Mouse (Mus musculus): ENCODE measurements around the gene Gm3269.
"Not testable (repeated sequence)": the region's sequence is repeated elsewhere in the genome, so short reads cannot be mapped to it uniquely, and the experiment has no call there.

DNA sequence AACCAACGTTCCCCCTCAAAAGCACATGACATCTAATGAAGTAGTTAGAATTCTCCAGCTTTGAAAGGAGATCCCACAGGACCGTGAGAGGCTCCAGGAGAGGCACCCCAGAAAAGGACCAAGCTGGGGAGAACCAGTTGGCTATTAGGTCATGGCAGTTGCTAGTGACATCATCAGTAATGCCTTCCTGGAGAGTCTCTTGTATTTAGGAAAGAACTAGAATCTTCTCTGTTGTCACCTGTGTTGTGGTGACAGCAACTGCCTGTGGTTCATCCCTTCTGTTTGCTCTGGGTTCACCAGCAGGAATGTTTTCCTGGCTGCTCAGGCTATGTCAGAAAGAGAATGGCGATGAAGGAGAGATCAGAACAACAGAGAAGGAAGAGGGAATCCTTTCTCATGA lies 54.2 kb downstream of the Gm3269 start, which contains the start of gene Gm3278:
- not testable (repeated sequence) for TF ChIP-seq POLR2A (IDR thresholded peaks at IDR 0.05; ENCODE audit: insufficient read length, low read depth); E2F4 (IDR thresholded peaks at IDR 0.05; ENCODE audit: insufficient read depth); POLR2AphosphoS2 (IDR thresholded peaks at IDR 0.05; ENCODE audit: insufficient read length, low read depth); MAX (IDR thresholded peaks at IDR 0.05; ENCODE audit: low read depth)

Measured in myocyte (in vitro differentiated cells).